Mouse (Mus musculus) hindbrain, embryonic 14.5 days (tissue): Measurements from ENCODE around the gene Hook2. TPM values are rescaled to one million over a fixed set of nuclear protein-coding genes. Genes with fewer than 3 reads are reported as not detected.

ENCODE experiments used
- ATAC-seq: fragments of 200-750 bp; cut with Nextera tagmentation; 2 replicates; pipeline ENCODE4 v1.8.0; 2017; ENCODE audit warnings: moderate number of reproducible peaks, mild to moderate bottlenecking, moderate TSS enrichment, moderate library complexity; ENCODE audit not compliant: low FRiP score
- DNase-seq: peaks from one replicate; pipeline ENCODE4 v3.0.0-alpha.2; 2015; ENCODE audit warnings: low spot score
- H3K27ac ChIP-seq: fragments of 300-500 bp; sonication (generic); 2 replicates; pipeline ENCODE4 v1.5.1; 2014; ENCODE audit warnings: mild to moderate bottlenecking, moderate library complexity
- H3K27me3 ChIP-seq: fragments of 300-500 bp; sonication (generic); 2 replicates; pipeline ENCODE4 v1.6.1; 2014; ENCODE audit warnings: mild to moderate bottlenecking, low read length, mixed read lengths; ENCODE audit not compliant: control insufficient read depth, insufficient read depth
- H3K36me3 ChIP-seq: fragments of 300-500 bp; sonication (generic); replicated peaks from 2 replicates; pipeline ENCODE4 v1.6.1; 2014; ENCODE audit not compliant: control insufficient read depth, insufficient read depth
- H3K4me1 ChIP-seq: fragments of 300-500 bp; sonication (generic); replicated peaks from 2 replicates; pipeline ENCODE4 v1.6.1; 2014; ENCODE audit warnings: antibody characterized with exemption, low read length, mixed read lengths; ENCODE audit not compliant: control insufficient read depth, insufficient read depth
- H3K4me2 ChIP-seq: fragments of 300-500 bp; sonication (generic); replicated peaks from 2 replicates; pipeline ENCODE4 v1.6.1; 2014; ENCODE audit warnings: mild to moderate bottlenecking, moderate library complexity
- H3K4me3 ChIP-seq: fragments of 300-500 bp; sonication (generic); replicated peaks from 2 replicates; pipeline ENCODE4 v1.5.1; 2014; ENCODE audit warnings: mild to moderate bottlenecking, low read length
- H3K9ac ChIP-seq: fragments of 300-500 bp; sonication (generic); 2 replicates; pipeline ENCODE4 v1.6.1; 2014
- H3K9me3 ChIP-seq: fragments of 300-500 bp; sonication (generic); 2 replicates; pipeline ENCODE4 v1.6.1; 2016; ENCODE audit warnings: low read length; ENCODE audit not compliant: control insufficient read depth
- WGBS: fragments of 180-500 bp; shearing (Covaris S2); extraction: QIAGEN DNeasy Blood & Tissue Kit; methylation state at CpG from one replicate; pipeline ENCODE4 v1.1.7; 2014; 5-methylcytosine and 5-hydroxymethylcytosine counted together
- polyA plus RNA-seq: library from polyadenylated mRNA; unstranded; fragments of >200 nt; fragmentation: Nextera tagmentation; extraction: Ambion mirVana; gene quantifications from 2 replicates; pipeline ENCODE4 v1.2.1, GENCODE M21; 2014

Gene Hook2
- polyA plus RNA-seq, 1 experiment from 2014 or later, result 24.6 TPM

- Histone ChIP-seq H3K9ac (peak overlapping the region; percentile 86), H3K27ac (peak overlapping the region; percentile 97), H3K4me3 (peak overlapping the region; percentile 73), H3K4me1 (peaks cover 25% of the 10 kb centered on the region), H3K4me2 (peak overlapping the region; percentile 91), H3K27me3 (no peaks in the 10 kb centered on the region), H3K36me3 (peaks cover 23% of the 10 kb centered on the region), H3K9me3 (no peaks in the 10 kb centered on the region)
- under 1% methylated on average over 57 of the region's 57 CpGs for WGBS
- peak; percentile 3; the same call in 1 of the 2 replicates for ATAC-seq
- DNase-seq, result peak; percentile 34
These were observed 47.5 kb downstream of the Hook2 start for GRCm38 (mm10) chr8:85037681-85038531.

DNA sequence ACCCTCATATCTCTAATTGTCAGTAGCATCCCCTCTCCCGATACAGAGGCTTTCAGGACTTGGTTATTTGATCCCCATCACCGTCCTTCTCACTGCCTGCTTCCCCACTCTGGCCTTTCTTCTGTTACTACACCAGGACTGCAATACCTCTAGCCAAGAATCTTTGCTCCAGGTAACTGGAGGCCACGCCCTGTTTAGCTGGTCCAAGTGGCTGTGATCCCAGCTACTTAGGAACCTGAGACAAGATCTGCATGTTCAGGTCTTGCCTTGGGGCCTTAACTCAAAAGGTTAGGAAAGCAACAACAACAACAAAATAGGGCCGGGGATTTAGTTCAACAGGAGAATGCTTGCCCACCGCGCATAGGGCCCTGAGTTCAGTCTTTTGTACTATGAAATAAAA is 53.2 kb downstream of the Hook2 start:
- Histone ChIP-seq H3K4me2 (no peak overlapping the region), H3K27ac (no peak overlapping the region), H3K27me3 (no peaks in the 10 kb centered on the region), H3K4me3 (no peak overlapping the region), H3K36me3 (peaks cover 76% of the 10 kb centered on the region), H3K4me1 (peaks cover 7% of the 10 kb centered on the region), H3K9me3 (no peaks in the 10 kb centered on the region), H3K9ac (no peak overlapping the region)
- WGBS, result 94% methylated on average over 6 of the region's 6 CpGs
- DNase-seq (no peak), ATAC-seq (no peak)

Other genes with a start within 250 kb of the Hook2 start
- 78.8 and 82.4 TPM in 2 replicates for gene Nfix, start 190.3 kb upstream of the Hook2 start, polyA plus RNA-seq
- 13.5 and 14.6 TPM in 2 replicates for gene Dand5, start 167.8 kb upstream of the Hook2 start, polyA plus RNA-seq
- 35.0 and 37.4 TPM in 2 replicates for gene Gadd45gip1, start 159.1 kb upstream of the Hook2 start, polyA plus RNA-seq
- gene Rad23a, start 149.9 kb upstream of the Hook2 start, polyA plus RNA-seq, result 75.7 and 81.1 TPM in 2 replicates
- gene Calr, start 143.7 kb upstream of the Hook2 start, polyA plus RNA-seq, result 574 and 709 TPM in 2 replicates
- 87.8 and 93.4 TPM in 2 replicates for gene Farsa, start 133.6 kb upstream of the Hook2 start, polyA plus RNA-seq
- gene Syce2, start 118.5 kb upstream of the Hook2 start, polyA plus RNA-seq, result 27.7 and 32.5 TPM in 2 replicates
- gene Gcdh, start 96.7 kb upstream of the Hook2 start, polyA plus RNA-seq, result 25.6 and 29.8 TPM in 2 replicates
- 0.70 and 0.91 TPM in 2 replicates for gene Klf1, start 88.7 kb upstream of the Hook2 start, polyA plus RNA-seq
- gene Dnase2a, start 82.0 kb upstream of the Hook2 start, polyA plus RNA-seq, result 3.3 and 6.0 TPM in 2 replicates
- 69.7 and 76.5 TPM in 2 replicates for gene Mast1, start 53.2 kb upstream of the Hook2 start, polyA plus RNA-seq
- gene Rtbdn, start 43.6 kb upstream of the Hook2 start, polyA plus RNA-seq, result 1.1 and 1.8 TPM in 2 replicates
- not detected in 2 replicates for gene Gm49661, start 21.2 kb upstream of the Hook2 start, polyA plus RNA-seq
- 1,143 and 1,221 TPM in 2 replicates for gene Prdx2, start 21.0 kb upstream of the Hook2 start, polyA plus RNA-seq
- gene Rnaseh2a, start 20.8 kb upstream of the Hook2 start, polyA plus RNA-seq, result 47.8 and 48.4 TPM in 2 replicates
- gene Junb, start 11.9 kb upstream of the Hook2 start, polyA plus RNA-seq, result 6.0 and 6.2 TPM in 2 replicates
- gene Best2, start 23.9 kb downstream of the Hook2 start, polyA plus RNA-seq, result not detected in 2 replicates
- gene Asna1, start 34.7 kb downstream of the Hook2 start, polyA plus RNA-seq, result 121 and 137 TPM in 2 replicates
- 162 and 165 TPM in 2 replicates for gene Trir, start 36.2 kb downstream of the Hook2 start, polyA plus RNA-seq
- gene Tnpo2, start 46.3 kb downstream of the Hook2 start, polyA plus RNA-seq, result 42.4 and 46.4 TPM in 2 replicates
- 63.0 and 68.9 TPM in 2 replicates for gene Fbxw9, start 69.5 kb downstream of the Hook2 start, polyA plus RNA-seq
- gene Gm5741, start 77.4 kb downstream of the Hook2 start, polyA plus RNA-seq, result 1.4 TPM in 1 of 2 replicates, not detected in the other
- gene Dhps, start 81.2 kb downstream of the Hook2 start, polyA plus RNA-seq, result 105 and 113 TPM in 2 replicates
- 119 and 136 TPM in 2 replicates for gene Wdr83os, start 90.1 kb downstream of the Hook2 start, polyA plus RNA-seq
- gene Wdr83, start 90.7 kb downstream of the Hook2 start, polyA plus RNA-seq, result 41.2 and 43.9 TPM in 2 replicates
- gene Man2b1, start 92.7 kb downstream of the Hook2 start, polyA plus RNA-seq, result 17.3 and 20.1 TPM in 2 replicates
- gene Zfp791, start 132.5 kb downstream of the Hook2 start, polyA plus RNA-seq, result 3.6 TPM in 2 replicates
- gene Cks1brt, start 161.3 kb downstream of the Hook2 start, polyA plus RNA-seq, result not detected in 2 replicates
- not detected in 2 replicates for gene Olfr371, start 235.4 kb downstream of the Hook2 start, polyA plus RNA-seq